Mouse (Mus musculus) cerebellum, adult 2 months (tissue): ENCODE measurements at regions not wholly inside any gene's neighbourhood (a gene's known extent, or its start where the extent isn't known, plus 50 kb on each side); places are given as distances from the start of the nearest gene placed in this dataset.

Experiments
- CTCF ChIP-seq: fragments of 200-500 bp; IDR thresholded peaks from 2 replicates; pipeline ENCODE4 v1.5.1; 2011; ENCODE audit warnings: low read depth, mild to moderate bottlenecking, control low read depth, low read length, moderate library complexity, borderline replicate concordance; ENCODE audit not compliant: insufficient read depth
- POLR2A ChIP-seq: fragments of 200-500 bp; IDR thresholded peaks from 2 replicates; pipeline ENCODE4 v1.6.1; 2011; ENCODE audit warnings: low read length, control low read depth, borderline replicate concordance; ENCODE audit not compliant: insufficient read depth

GRCm38 (mm10) chr12:70681407-70681990, 143.8 kb upstream of the Frmd6 start:
- TF ChIP-seq CTCF (no peak), POLR2A (no peak)
